11 mouse cellular contexts compared by ENCODE assay signal in genomic region chr1:131586836-131587235, GRCm38 (mm10). TPM values are rescaled to one million over a fixed set of nuclear protein-coding genes. Genes with fewer than 3 reads are reported as not detected.
DNase-seq lines count a peak whose midpoint lies in the region; ATAC-seq and TF ChIP-seq lines count a peak whose summit lies in the region.
"Had no signal": no experiment of that assay in that cellular context is flagged by ENCODE, and none has a peak within 500 bp of the region (broad histone marks: within the 10 kb centered on the region; RNA-seq: fewer than 3 reads in every experiment).

No protein-coding gene starts in this region.

- H3K9me3 ChIP-seq in heart, embryonic 13.5 days: 0 out of 2 replicates have a peak, but pooled peaks cover under 1% of the 10 kb centered on the region

- no peaks in the 10 kb centered on the region for H3K79me2 ChIP-seq in heart, adult 2 months (replicated peaks; ENCODE audit: control insufficient read depth, insufficient read depth, low read length)
- no peaks in the 10 kb centered on the region for H3K79me2 ChIP-seq in C2C12 (ENCODE audit: control insufficient read depth, insufficient read depth)

- H3K4me1 ChIP-seq in heart, embryonic 13.5 days: peaks cover 11% of the 10 kb centered on the region
- H3K4me1 ChIP-seq in heart, adult 2 months (ENCODE audit: control insufficient read depth, insufficient read depth, low read length): no peaks in the 10 kb centered on the region

- no peak for DNase-seq in heart, adult 2 months
- peak; percentile 26 for DNase-seq in adrenal gland, adult 18-20 months (ENCODE audit: low spot score in 2 of 2)
- DNase-seq in layer of hippocampus, postnatal 36 days: peak; percentile 60 to 69
- DNase-seq: thymus, postnatal 14 days had no signal

- intact Hi-C loops in heart, adult 2 months (cut with DNase I): no loop called here

- peak overlapping the region; percentile 16; the same call in 1 of the 2 replicates for H3K9ac ChIP-seq in heart, embryonic 13.5 days
- H3K9ac ChIP-seq in heart, adult 2 months (ENCODE audit: low read depth, low read length): no peak overlapping the region

- H3K4me2 ChIP-seq in heart, embryonic 13.5 days: peak overlapping the region; percentile 33; the same call in 1 of the 2 replicates
- H3K4me2 ChIP-seq: midbrain, embryonic 11.5 days had no signal

- H3K4me3 ChIP-seq in heart, embryonic 13.5 days: no peak overlapping the region
- H3K4me3 ChIP-seq in heart, adult 2 months: no peak overlapping the region
- H3K4me3 ChIP-seq in C2C12 (ENCODE audit: insufficient read depth, poor library complexity, severe bottlenecking): no peak overlapping the region

- no peaks in the 10 kb centered on the region for H3K27me3 ChIP-seq in heart, embryonic 13.5 days (replicated peaks)
- H3K27me3 ChIP-seq in heart, adult 2 months (ENCODE audit: control insufficient read depth, insufficient read depth, low read length): no peaks in the 10 kb centered on the region
- no peaks in the 10 kb centered on the region for H3K27me3 ChIP-seq in C2C12 (ENCODE audit: control insufficient read depth, insufficient read depth, insufficient read length)

- 27% methylated on average over 8 of the region's 8 CpGs for WGBS in heart, embryonic 13.5 days
- 36% methylated on average over 8 of the region's 8 CpGs for WGBS in heart, adult 2 months

- no peak for TF ChIP-seq EP300 in heart, adult 2 months (IDR thresholded peaks at IDR 0.05; ENCODE audit: insufficient read depth, low read depth, low read length)

- H3K27ac ChIP-seq in heart, embryonic 13.5 days (replicated peaks): no peak overlapping the region
- H3K27ac ChIP-seq in heart, adult 2 months: no peak overlapping the region

- H3K79me3 ChIP-seq in C2C12 (ENCODE audit: low read depth): no peaks in the 10 kb centered on the region

- no peak for ATAC-seq in heart, embryonic 13.5 days (ENCODE audit: extremely low read depth, insufficient number of reproducible peaks, low FRiP score, low TSS enrichment)
- no peak for ATAC-seq in erythroid progenitor cell, adult 5-6 weeks (replicated peaks; ENCODE audit: low FRiP score, poor library complexity, severe bottlenecking)
- ATAC-seq in CD4-positive, CD25-positive, alpha-beta regulatory T cell, adult 4 months: no peak

- TF ChIP-seq POLR2A in heart, adult 2 months (IDR thresholded peaks at IDR 0.05; ENCODE audit: insufficient read depth, low read depth, low read length): no peak

- TF ChIP-seq CTCF in heart, adult 2 months (IDR thresholded peaks at IDR 0.05): no peak
- TF ChIP-seq CTCF in C2C12 (IDR thresholded peaks at IDR 0.05; ENCODE audit: control insufficient read depth, insufficient read depth, insufficient read length): no peak

- H3ac ChIP-seq in C2C12 (ENCODE audit: control insufficient read depth, insufficient read length, low read depth): no peak overlapping the region

- no peaks in the 10 kb centered on the region for H3K36me3 ChIP-seq in heart, embryonic 13.5 days
- no peaks in the 10 kb centered on the region for H3K36me3 ChIP-seq in heart, adult 2 months (ENCODE audit: control insufficient read depth, insufficient read depth, low read length)
- no peaks in the 10 kb centered on the region for H3K36me3 ChIP-seq in C2C12 (ENCODE audit: control insufficient read depth, insufficient read depth)

TF ChIP-seq in C2C12, 6 proteins besides CTCF, POLR2A, EP300 and RAD21:
- no peak for TF ChIP-seq CEBPB (IDR thresholded peaks at IDR 0.05; ENCODE audit: low read depth)
- TF ChIP-seq MYOD1 (IDR thresholded peaks at IDR 0.05; ENCODE audit: control insufficient read depth, insufficient read length, low read depth): peak; percentile 53
TF ChIP-seq in C2C12: peak in this region for 1.

RNA-seq across cellular contexts. Expression of gene Avpr1b, which starts 12.2 kb away (rescaled TPM):
- not detected in 2 replicates for polyA plus RNA-seq in heart, embryonic 13.5 days (2015; fragmentation: Nextera tagmentation; extraction: Ambion mirVana)
- not detected for total RNA-seq in heart, adult 2 months (2021)
- polyA plus RNA-seq in heart, adult 2 months (2012; rRNA removed): not detected in 2 replicates
- polyA plus RNA-seq in C2C12 (2012; fragmentation: generic; extraction: Trizol): not detected
- total RNA-seq in adrenal gland, adult 18-20 months (2021): not detected
- under 1 TPM; 0.62 to 0.86 TPM for total RNA-seq in layer of hippocampus, postnatal 36 days (2021)
- total RNA-seq in erythroid progenitor cell, adult 5-6 weeks (2015; ENCODE audit: low replicate concordance): not detected in 2 replicates
- not detected in 2 replicates for total RNA-seq in erythroid progenitor cell, adult 5-6 weeks (2017; ENCODE audit: low replicate concordance)
- not detected for polyA plus RNA-seq in CD4-positive, CD25-positive, alpha-beta regulatory T cell, adult 4 months (2017; shearing (Covaris generic))
- total RNA-seq: common myeloid progenitor, adult 5-6 weeks had no signal
- polyA plus RNA-seq: limb, embryonic 14.5 days; midbrain, embryonic 11.5 days had no signal

RNA-seq across cellular contexts. Expression of gene Ctse, which starts 51.3 kb away (rescaled TPM):
- polyA plus RNA-seq in heart, embryonic 13.5 days (2015; fragmentation: Nextera tagmentation; extraction: Ambion mirVana): 0.55 and 0.60 TPM in 2 replicates
- under 1 TPM; 0.63 to 0.86 TPM for total RNA-seq in heart, adult 2 months (2021)
- polyA plus RNA-seq in heart, adult 2 months (2012; rRNA removed): 0.39 and 0.70 TPM in 2 replicates
- polyA plus RNA-seq in C2C12 (2012; fragmentation: generic; extraction: Trizol): not detected
- total RNA-seq in adrenal gland, adult 18-20 months (2021): under 1 TPM; 0.46 to 0.90 TPM
- total RNA-seq in layer of hippocampus, postnatal 36 days (2021): not detected
- 3,936 and 3,940 TPM in 2 replicates for total RNA-seq in erythroid progenitor cell, adult 5-6 weeks (2015; ENCODE audit: low replicate concordance)
- 2,045 and 2,132 TPM in 2 replicates for total RNA-seq in erythroid progenitor cell, adult 5-6 weeks (2017; ENCODE audit: low replicate concordance)
- polyA plus RNA-seq in CD4-positive, CD25-positive, alpha-beta regulatory T cell, adult 4 months (2017; shearing (Covaris generic)): 10 to 100 TPM; 23.1 to 30.3 TPM

RNA-seq across cellular contexts. Expression of gene Fam72a, which starts 59.1 kb away (rescaled TPM):
- polyA plus RNA-seq in heart, embryonic 13.5 days (2015; fragmentation: Nextera tagmentation; extraction: Ambion mirVana): 2.4 and 3.1 TPM in 2 replicates
- total RNA-seq in heart, adult 2 months (2021): under 1 TPM; 0.73 to 0.78 TPM
- polyA plus RNA-seq in heart, adult 2 months (2012; rRNA removed): 0.18 and 0.29 TPM in 2 replicates
- 3.1 TPM for polyA plus RNA-seq in C2C12 (2012; fragmentation: generic; extraction: Trizol)
- 1 to 10 TPM in 1 of 2 experiments, under 1 TPM in 1; 0.83 to 1.1 TPM for total RNA-seq in adrenal gland, adult 18-20 months (2021)
- 1 to 10 TPM; 1.4 TPM for total RNA-seq in layer of hippocampus, postnatal 36 days (2021)
- 1.1 TPM in 1 of 2 replicates, not detected in the other for total RNA-seq in erythroid progenitor cell, adult 5-6 weeks (2015; ENCODE audit: low replicate concordance)
- 1.3 TPM in 1 of 2 replicates, not detected in the other for total RNA-seq in erythroid progenitor cell, adult 5-6 weeks (2017; ENCODE audit: low replicate concordance)
- under 1 TPM; 0.24 to 0.73 TPM for polyA plus RNA-seq in CD4-positive, CD25-positive, alpha-beta regulatory T cell, adult 4 months (2017; shearing (Covaris generic))

RNA-seq across cellular contexts. Expression of gene Srgap2, which starts 59.7 kb away (rescaled TPM):
- polyA plus RNA-seq in heart, embryonic 13.5 days (2015; fragmentation: Nextera tagmentation; extraction: Ambion mirVana): 13.2 and 15.8 TPM in 2 replicates
- 10 to 100 TPM; 15.9 to 20.5 TPM for total RNA-seq in heart, adult 2 months (2021)
- 15.2 and 16.9 TPM in 2 replicates for polyA plus RNA-seq in heart, adult 2 months (2012; rRNA removed)
- 10.5 TPM for polyA plus RNA-seq in C2C12 (2012; fragmentation: generic; extraction: Trizol)
- total RNA-seq in adrenal gland, adult 18-20 months (2021): 10 to 100 TPM; 22.6 to 22.9 TPM
- total RNA-seq in layer of hippocampus, postnatal 36 days (2021): 10 to 100 TPM; 75.2 to 89.9 TPM
- total RNA-seq in erythroid progenitor cell, adult 5-6 weeks (2015; ENCODE audit: low replicate concordance): 20.1 and 31.4 TPM in 2 replicates
- 22.8 and 31.3 TPM in 2 replicates for total RNA-seq in erythroid progenitor cell, adult 5-6 weeks (2017; ENCODE audit: low replicate concordance)
- polyA plus RNA-seq in CD4-positive, CD25-positive, alpha-beta regulatory T cell, adult 4 months (2017; shearing (Covaris generic)): 10 to 100 TPM; 25.0 to 31.5 TPM

Comparison
In these comparisons a context has a peak if more than half of its experiments do, and no peak if none do; other contexts are left out.
1. DNase-seq: peak in adrenal gland, adult 18-20 months (2 of 2) and layer of hippocampus, postnatal 36 days (2 of 2); none in heart, adult 2 months (0 of 2).
2. RNA of gene Ctse, which starts 51.3 kb away (total RNA-seq): 2,045 to 3,940 TPM in erythroid progenitor cell, adult 5-6 weeks; 0.46 to 0.90 TPM in adrenal gland, adult 18-20 months, 0.63 to 0.86 TPM in heart, adult 2 months and not detected in layer of hippocampus, postnatal 36 days; every median in the first group is over 1,000 times any median in the second.